Mouse (Mus musculus) forebrain, embryonic 10.5 days (tissue): ENCODE data around the gene Fam124b. TPM values are rescaled to one million over a fixed set of nuclear protein-coding genes. Genes with fewer than 3 reads are reported as not detected.

Experiments used
- DNase-seq: peaks from one replicate; pipeline ENCODE4 v3.0.0-alpha.2; 2017; ENCODE audit warnings: low spot score; ENCODE audit errors: extremely low spot score
- H3K27ac ChIP-seq: fragments of 300-500 bp; sonication (generic); 2 replicates; pipeline ENCODE4 v1.5.1; 2016; ENCODE audit warnings: mild to moderate bottlenecking
- H3K27me3 ChIP-seq: fragments of 300-500 bp; sonication (generic); 2 replicates; pipeline ENCODE4 v1.6.1; 2016; ENCODE audit warnings: mild to moderate bottlenecking; ENCODE audit not compliant: poor library complexity, severe bottlenecking
- H3K36me3 ChIP-seq: fragments of 300-500 bp; sonication (generic); replicated peaks from 2 replicates; pipeline ENCODE4 v1.6.1; 2016; ENCODE audit warnings: mild to moderate bottlenecking, moderate library complexity
- H3K4me1 ChIP-seq: fragments of 300-500 bp; sonication (generic); 2 replicates; pipeline ENCODE4 v1.6.1; 2016
- H3K4me3 ChIP-seq: fragments of 300-500 bp; sonication (generic); 2 replicates; pipeline ENCODE4 v1.5.1; 2016; ENCODE audit warnings: mild to moderate bottlenecking, moderate library complexity
- H3K9me3 ChIP-seq: fragments of 300-500 bp; sonication (generic); 2 replicates; pipeline ENCODE4 v1.6.1; 2016; ENCODE audit warnings: mild to moderate bottlenecking, moderate library complexity
- WGBS: fragments of 180-500 bp; shearing (Covaris S2); methylation state at CpG from one replicate; pipeline ENCODE4 v1.1.7; 2016; 5-methylcytosine and 5-hydroxymethylcytosine counted together
- polyA plus RNA-seq: library from polyadenylated mRNA; unstranded; fragments of >200 nt; fragmentation: Nextera tagmentation; extraction: Ambion mirVana; gene quantifications from 2 replicates; pipeline ENCODE4 v1.2.1, GENCODE M21; 2016

The Fam124b gene
- polyA plus RNA-seq, 1 experiment from 2014 or later, result 0.31 TPM

- no peaks in the 10 kb centered on the region for H3K9me3 ChIP-seq
- no peaks in the 10 kb centered on the region for H3K36me3 ChIP-seq
- DNase-seq, result no peak
- H3K4me1 ChIP-seq, result peaks cover 10% of the 10 kb centered on the region
- H3K27me3 ChIP-seq, result no peaks in the 10 kb centered on the region
- 57% methylated on average over 3 of the region's 3 CpGs for WGBS
- H3K27ac ChIP-seq, result no peak overlapping the region
- H3K4me3 ChIP-seq, result no peak overlapping the region
Measured at GRCm38 (mm10) chr1:80224839-80225412, 6.7 kb upstream of the Fam124b start.

DNA sequence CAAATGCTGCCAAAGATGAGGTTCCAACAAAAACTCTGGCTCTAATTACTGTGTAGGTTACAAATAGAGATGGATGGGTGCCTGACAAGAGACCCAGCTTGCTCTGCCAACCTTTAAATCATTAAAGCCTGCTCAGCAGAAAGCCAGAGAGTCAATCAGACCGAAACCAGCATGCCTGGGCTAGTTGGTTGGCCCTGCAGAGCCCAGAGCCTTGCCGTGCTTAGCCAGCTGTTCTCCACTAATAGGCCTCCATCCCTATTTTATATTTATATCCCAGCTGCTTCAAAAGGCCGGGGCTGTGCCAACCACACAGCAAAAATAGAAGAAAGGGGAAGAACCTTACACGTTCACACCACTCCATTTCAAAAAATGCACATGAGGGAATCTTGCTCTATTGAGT is 2.9 kb upstream of the Fam124b start:
- no peak overlapping the region for H3K27ac ChIP-seq
- WGBS, result 84% methylated on average over 4 of the region's 4 CpGs
- no peak overlapping the region for H3K4me3 ChIP-seq
- H3K36me3 ChIP-seq, result no peaks in the 10 kb centered on the region
- DNase-seq, result no peak
- peaks cover 10% of the 10 kb centered on the region for H3K4me1 ChIP-seq
- no peaks in the 10 kb centered on the region for H3K27me3 ChIP-seq
- no peaks in the 10 kb centered on the region for H3K9me3 ChIP-seq

GRCm38 (mm10) chr1:80213826-80214225 is 4.4 kb downstream of the Fam124b start:
- Histone ChIP-seq H3K36me3 (no peaks in the 10 kb centered on the region), H3K4me1 (no peaks in the 10 kb centered on the region), H3K27me3 (no peaks in the 10 kb centered on the region), H3K4me3 (no peak overlapping the region), H3K27ac (no peak overlapping the region), H3K9me3 (no peaks in the 10 kb centered on the region)
- WGBS, result 82% methylated on average over 9 of the region's 9 CpGs
- DNase-seq, result no peak

DNA sequence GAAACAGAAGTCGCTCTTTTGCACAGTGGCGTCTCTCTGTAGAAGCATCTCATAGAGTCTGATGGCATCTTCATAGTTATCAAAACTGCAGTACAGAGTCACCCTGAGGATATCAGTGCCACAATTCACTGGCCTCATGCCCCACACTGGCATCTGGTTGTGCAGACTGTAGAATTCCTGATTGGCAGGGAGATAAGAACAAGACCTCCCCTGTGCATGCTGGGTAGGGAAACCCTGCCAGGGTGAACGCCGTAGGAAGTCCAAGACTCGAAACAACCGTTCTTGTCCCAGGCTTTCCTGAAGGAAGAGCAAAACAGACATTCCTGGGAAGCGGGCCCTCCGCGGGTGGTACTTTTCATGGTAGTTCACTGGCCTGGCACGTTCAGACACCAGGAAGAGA is 5.1 kb downstream of the Fam124b start:
- no peaks in the 10 kb centered on the region for H3K36me3 ChIP-seq
- H3K27ac ChIP-seq, result 0 out of 2 replicates have a peak overlapping the region, but pooled peaks have one; percentile 15
- H3K9me3 ChIP-seq, result no peaks in the 10 kb centered on the region
- DNase-seq, result no peak
- H3K4me3 ChIP-seq, result no peak overlapping the region
- 92% methylated on average over 10 of the region's 10 CpGs for WGBS
- H3K27me3 ChIP-seq, result no peaks in the 10 kb centered on the region
- H3K4me1 ChIP-seq, result no peaks in the 10 kb centered on the region

GRCm38 (mm10) chr1:80202314-80202713 is 16.0 kb downstream of the Fam124b start:
- WGBS, result 95% methylated on average over 3 of the region's 3 CpGs
- H3K36me3 ChIP-seq, result no peaks in the 10 kb centered on the region
- H3K9me3 ChIP-seq, result no peaks in the 10 kb centered on the region
- 0 out of 2 replicates have a peak, but pooled peaks cover 3% of the 10 kb centered on the region for H3K4me1 ChIP-seq
- H3K27me3 ChIP-seq, result no peaks in the 10 kb centered on the region
- no peak overlapping the region for H3K4me3 ChIP-seq
- DNase-seq, result no peak
- no peak overlapping the region for H3K27ac ChIP-seq

DNA sequence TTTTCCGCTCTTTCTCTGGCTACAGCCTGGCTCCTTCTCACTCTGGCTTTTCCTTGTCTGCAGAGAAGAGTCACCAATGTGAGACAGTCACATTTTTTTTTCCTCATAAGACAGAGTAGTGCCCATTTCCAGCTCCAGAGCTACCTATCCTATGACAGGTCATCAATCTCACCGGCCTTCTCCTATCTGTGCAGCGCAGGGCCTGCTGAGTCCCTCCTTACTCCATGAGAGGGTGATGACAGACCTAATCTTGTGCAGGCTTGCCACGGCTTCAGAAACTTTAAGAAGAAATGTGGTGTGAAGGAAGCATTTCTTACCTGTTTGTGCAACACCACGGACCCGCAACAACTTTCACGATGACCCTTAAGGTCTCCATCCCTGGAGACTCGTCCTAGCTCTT is 25.4 kb downstream of the Fam124b start:
- no peaks in the 10 kb centered on the region for H3K27me3 ChIP-seq
- H3K4me3 ChIP-seq, result no peak overlapping the region
- WGBS, result 89% methylated on average over 8 of the region's 8 CpGs
- no peaks in the 10 kb centered on the region for H3K36me3 ChIP-seq
- no peak overlapping the region for H3K27ac ChIP-seq
- DNase-seq, result no peak
- no peaks in the 10 kb centered on the region for H3K9me3 ChIP-seq
- no peaks in the 10 kb centered on the region for H3K4me1 ChIP-seq

DNA sequence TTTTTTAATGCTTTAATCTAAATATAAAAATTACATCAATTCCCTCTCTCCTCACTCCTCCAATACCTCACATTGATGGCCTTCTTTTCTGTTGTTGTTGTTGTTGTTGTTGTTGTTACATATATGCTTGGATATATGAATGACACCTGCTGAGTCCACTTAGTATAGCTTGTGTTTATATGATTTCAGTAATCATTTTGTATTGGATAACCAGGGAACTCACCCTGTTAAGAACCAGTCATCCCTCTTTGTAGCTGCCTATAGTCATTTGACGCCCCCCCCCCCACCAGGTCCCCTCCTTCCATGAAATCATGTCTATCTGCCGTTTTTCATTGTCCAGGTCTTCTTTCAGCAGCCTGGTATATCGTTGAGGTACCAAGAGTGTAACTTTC is 36.9 kb downstream of the Fam124b start:
- Histone ChIP-seq H3K4me3 (no peak overlapping the region), H3K27ac (no peak overlapping the region), H3K4me1 (no peaks in the 10 kb centered on the region), H3K27me3 (no peaks in the 10 kb centered on the region), H3K9me3 (no peaks in the 10 kb centered on the region; the same call in 1 of the 2 replicates), H3K36me3 (no peaks in the 10 kb centered on the region)
- 63% methylated on average over 3 of the region's 3 CpGs for WGBS
- DNase-seq, result no peak

- Histone ChIP-seq H3K4me1 (no peaks in the 10 kb centered on the region), H3K9me3 (no peaks in the 10 kb centered on the region; the same call in 1 of the 2 replicates), H3K27ac (no peak overlapping the region), H3K27me3 (no peaks in the 10 kb centered on the region), H3K36me3 (no peaks in the 10 kb centered on the region), H3K4me3 (no peak overlapping the region)
- 45% methylated on average over 13 of the region's 13 CpGs for WGBS
- DNase-seq, result peak; percentile 26
Measured at GRCm38 (mm10) chr1:80180767-80181413, 37.4 kb downstream of the Fam124b start.

DNA sequence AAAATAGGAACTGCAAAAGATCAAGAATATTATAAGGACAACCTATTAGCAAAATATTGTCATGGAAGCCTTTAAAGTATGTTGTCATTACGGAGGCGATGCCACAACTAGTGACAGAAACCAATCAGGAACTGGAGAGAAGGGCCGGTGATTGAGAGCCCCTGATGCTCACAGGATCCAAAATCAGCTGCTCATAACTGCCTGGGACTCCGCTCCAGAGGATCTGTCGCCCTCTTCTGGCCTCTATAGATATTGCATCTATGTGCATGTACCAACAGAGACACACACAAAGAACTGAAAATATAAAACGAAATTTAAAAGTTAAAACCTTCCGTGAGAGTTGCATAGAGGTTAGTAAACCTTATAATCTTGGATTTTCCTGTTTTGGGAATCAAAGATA is 38.1 kb downstream of the Fam124b start:
- H3K27ac ChIP-seq, result no peak overlapping the region
- H3K27me3 ChIP-seq, result no peaks in the 10 kb centered on the region
- WGBS, result 65% methylated on average over 7 of the region's 7 CpGs
- H3K9me3 ChIP-seq, result no peaks in the 10 kb centered on the region; the same call in 1 of the 2 replicates
- no peak overlapping the region for H3K4me3 ChIP-seq
- peak; percentile 27 for DNase-seq
- H3K4me1 ChIP-seq, result no peaks in the 10 kb centered on the region
- H3K36me3 ChIP-seq, result no peaks in the 10 kb centered on the region

DNA sequence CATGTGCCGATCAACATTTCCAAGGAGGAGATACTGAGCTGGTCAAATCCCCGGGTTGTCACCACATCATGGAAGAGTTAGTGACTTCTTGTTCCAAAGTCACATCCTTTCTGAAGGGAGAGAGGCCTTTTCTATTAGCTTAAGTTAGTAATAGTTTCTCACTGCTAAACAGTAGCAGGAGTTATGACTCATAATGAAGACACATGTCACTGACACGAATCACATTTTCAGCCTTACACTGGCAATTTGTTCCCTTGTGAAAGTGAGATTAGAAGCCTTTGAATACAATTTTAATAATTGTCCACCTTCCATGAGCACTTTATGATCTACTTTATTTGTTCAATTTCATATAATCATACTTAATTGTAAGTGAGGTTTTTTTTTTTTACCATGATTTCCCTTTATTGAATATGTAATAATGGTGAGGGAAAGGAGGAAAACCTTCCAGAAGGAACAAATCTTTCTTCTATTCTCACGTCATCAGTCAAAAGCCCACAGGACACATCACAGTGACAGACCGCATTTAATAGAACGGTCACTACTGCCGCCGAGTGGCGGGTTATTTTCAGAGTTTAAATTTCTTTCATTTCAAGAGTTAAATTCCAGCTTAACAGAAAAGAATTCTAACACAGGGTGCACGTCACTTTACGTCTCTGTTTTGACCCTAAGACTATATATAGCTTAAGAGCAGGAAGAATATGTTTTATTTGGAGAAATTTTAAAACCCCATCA is 40.5 kb downstream of the Fam124b start:
- no peak for DNase-seq
- H3K4me1 ChIP-seq, result no peaks in the 10 kb centered on the region
- H3K27ac ChIP-seq, result no peak overlapping the region
- H3K27me3 ChIP-seq, result no peaks in the 10 kb centered on the region
- no peaks in the 10 kb centered on the region for H3K9me3 ChIP-seq
- no peak overlapping the region for H3K4me3 ChIP-seq
- 79% methylated on average over 11 of the region's 11 CpGs for WGBS
- no peaks in the 10 kb centered on the region for H3K36me3 ChIP-seq

DNA sequence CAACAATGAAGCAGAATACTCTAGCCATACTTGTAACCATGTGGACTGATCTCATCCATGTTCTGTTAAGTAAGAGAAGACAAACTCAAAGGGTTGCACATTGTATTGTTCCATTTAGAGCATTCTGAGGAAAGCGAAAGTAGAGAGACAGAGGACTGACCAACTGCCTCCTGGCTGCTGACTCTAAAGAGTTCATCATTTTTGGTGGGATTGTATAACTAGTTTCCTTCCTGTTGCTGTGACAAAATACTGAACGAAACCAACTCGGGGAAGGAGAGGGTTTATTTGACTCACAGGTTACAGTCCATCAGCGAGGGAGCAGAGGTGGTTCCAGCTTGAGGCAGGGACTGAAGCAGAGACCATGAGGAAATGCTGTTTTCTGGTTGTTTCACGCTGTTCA is 50.6 kb downstream of the Fam124b start:
- DNase-seq, result no peak
- Histone ChIP-seq H3K27me3 (no peaks in the 10 kb centered on the region), H3K4me3 (no peak overlapping the region), H3K4me1 (no peaks in the 10 kb centered on the region), H3K36me3 (no peaks in the 10 kb centered on the region), H3K27ac (no peak overlapping the region), H3K9me3 (no peaks in the 10 kb centered on the region)
- 87% methylated on average over 5 of the region's 5 CpGs for WGBS

DNA sequence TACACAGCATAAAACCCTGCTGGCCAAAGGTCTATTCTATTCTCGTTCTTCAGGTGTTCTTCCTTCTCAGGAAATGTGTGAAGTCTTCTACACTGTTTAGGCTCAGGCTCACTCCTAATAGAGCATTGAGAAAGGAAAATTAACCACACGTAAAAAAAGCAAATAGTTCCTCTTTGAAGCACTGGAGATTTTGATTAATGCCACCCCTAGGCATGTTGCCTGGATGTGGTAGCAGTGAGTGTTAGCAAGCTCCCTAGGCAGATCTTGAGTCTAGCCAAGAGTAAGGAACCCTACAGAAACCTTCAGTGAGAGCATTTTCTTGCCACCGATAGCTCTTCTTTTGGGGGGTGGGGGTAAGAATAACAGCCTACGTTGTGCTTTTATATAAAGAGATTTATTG is 51.7 kb downstream of the Fam124b start:
- 82% methylated on average over 4 of the region's 4 CpGs for WGBS
- no peaks in the 10 kb centered on the region for H3K9me3 ChIP-seq
- no peaks in the 10 kb centered on the region for H3K36me3 ChIP-seq
- DNase-seq, result no peak
- no peaks in the 10 kb centered on the region for H3K4me1 ChIP-seq
- H3K4me3 ChIP-seq, result no peak overlapping the region
- no peaks in the 10 kb centered on the region for H3K27me3 ChIP-seq
- H3K27ac ChIP-seq, result no peak overlapping the region

- no peaks in the 10 kb centered on the region for H3K4me1 ChIP-seq
- 82% methylated on average over 5 of the region's 5 CpGs for WGBS
- H3K9me3 ChIP-seq, result no peaks in the 10 kb centered on the region
- no peak overlapping the region for H3K4me3 ChIP-seq
- DNase-seq, result no peak
- H3K36me3 ChIP-seq, result no peaks in the 10 kb centered on the region
- H3K27ac ChIP-seq, result no peak overlapping the region
- H3K27me3 ChIP-seq, result no peaks in the 10 kb centered on the region
Measured at GRCm38 (mm10) chr1:80165391-80165790, 52.9 kb downstream of the Fam124b start.
